Mouse (Mus musculus) mouse trophoblast stem cell (cell line): ENCODE measurements around the gene Asb16.
"Not testable (repeated sequence)": the region's sequence is repeated elsewhere in the genome, so short reads cannot be mapped to it uniquely, and the experiment has no call there.

Experiments
- in situ Hi-C, 2 experiments: fragments of 300-500 bp; cut with MseI, MboI; formaldehyde crosslinking; loops; 2 replicates in 1 of 2; 3 replicates in 1 of 2; pipeline ENCODE4 v1.15.1; 2025

Asb16 gene

DNA sequence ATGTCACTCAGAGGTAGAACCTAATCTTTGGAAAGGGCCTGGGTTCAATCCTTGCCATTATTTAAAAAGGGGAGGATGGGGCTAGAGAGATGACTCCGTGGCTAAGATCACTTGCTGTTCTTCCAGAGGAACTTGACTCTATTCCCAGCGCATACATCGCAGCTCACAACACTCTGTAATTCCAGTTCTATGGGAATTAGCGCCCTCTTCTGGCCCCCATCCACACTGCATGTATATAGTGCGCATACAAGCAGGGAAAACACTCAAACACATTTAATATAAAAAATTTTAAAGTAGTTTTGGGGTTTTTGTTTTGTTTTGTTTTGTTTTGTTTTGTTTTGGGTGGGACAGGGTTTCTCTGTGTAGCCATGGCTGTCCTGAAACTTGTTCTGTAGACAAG lies 26.7 kb upstream of the Asb16 start:
- in situ Hi-C loops: no loop called here

DNA sequence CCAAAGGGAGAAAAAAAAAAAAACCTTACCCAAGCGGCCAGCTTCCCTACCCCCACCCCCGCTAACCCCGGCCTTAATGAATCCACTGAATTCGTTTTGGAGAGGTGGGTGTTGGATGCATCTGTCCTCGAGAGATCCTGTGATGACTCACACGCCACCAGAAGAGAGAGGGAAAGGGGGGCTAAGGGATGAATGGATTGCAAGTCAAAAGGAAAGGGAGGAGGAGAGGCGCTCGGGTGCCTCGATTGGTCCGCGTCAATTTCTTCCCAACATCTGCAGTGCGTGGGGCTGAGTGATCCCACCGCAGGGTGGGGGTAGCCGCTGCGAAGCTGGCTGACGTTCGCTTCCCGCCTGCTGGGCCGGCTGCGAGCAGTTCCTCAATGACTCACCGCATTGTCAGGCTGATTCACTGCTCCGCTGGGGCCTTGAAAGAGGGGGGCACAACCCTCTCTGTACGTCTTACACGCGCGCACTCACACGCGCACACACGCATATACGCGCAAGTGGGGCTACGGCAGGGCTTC lies 23.6 kb upstream of the Asb16 start:
- in situ Hi-C loops: no loop called here

DNA sequence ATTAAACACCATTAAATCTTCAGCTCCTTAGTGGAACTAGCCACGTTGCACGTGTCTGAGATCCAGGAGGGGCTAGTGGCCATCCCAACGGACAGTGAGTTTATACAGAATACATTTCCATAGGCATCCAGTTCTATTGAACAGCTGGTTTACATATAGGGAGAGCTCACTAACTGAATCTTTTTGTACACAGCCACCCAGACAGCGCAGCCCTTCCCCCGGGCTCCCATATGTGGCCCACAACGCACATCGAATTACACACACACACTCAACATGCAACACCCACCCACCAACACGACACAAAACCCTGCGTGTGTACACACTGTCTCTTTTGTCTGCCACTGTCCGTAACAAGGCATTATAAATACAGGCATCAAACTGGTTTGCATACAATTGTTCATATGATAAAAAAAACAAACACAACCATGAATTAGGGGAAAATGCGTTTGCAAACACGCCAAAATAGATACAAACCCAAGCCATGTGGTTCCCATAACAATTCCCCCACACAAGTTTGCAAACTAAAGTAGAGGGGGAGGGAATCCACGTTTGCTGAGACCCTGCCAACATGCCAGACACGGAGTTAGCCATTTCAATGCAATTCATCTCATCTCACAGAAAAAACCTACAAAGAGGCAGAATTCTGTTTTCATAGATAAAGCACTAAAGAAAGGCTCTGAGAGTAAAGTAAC lies 22.8 kb upstream of the Asb16 start:
- in situ Hi-C loops: no loop called here

DNA sequence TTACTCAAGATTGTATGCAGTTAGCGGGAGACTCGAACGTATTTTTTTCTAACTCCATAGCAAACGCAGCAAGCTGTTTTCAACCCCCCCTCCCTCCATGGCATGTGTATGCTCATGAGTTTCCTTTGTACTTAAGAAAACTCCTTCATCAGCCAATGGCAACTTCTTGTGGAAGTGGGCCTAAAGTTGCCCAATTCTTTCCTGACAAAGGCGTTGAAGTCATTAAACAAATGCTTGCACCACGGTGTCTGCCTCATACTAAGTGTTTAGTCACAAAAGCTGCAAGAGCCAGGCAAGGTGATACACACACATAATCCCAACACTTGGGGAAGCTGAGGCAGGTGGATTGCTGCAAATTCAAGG lies 22.3 kb upstream of the Asb16 start:
- in situ Hi-C loops: no loop called here

DNA sequence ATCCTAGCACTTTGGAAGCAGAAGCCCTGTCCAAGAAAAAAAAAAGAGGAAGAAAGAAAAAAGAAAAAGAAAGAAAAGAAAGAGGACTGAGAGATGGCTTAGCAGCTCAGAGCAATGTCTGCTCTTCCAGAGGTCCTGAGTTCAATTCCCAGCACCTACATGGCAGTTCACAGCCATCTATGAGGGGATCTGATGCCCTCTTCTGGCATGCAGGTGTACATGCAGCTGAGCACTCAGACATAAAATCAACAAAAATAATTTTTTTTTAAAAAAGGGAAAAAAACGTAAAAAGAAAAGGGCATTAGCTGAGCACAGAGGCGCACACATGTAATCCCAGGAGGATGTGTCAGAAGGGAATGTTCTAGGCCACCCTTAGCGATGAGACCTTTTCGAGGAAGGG lies 21.7 kb upstream of the Asb16 start:
- in situ Hi-C loops: no loop called here

DNA sequence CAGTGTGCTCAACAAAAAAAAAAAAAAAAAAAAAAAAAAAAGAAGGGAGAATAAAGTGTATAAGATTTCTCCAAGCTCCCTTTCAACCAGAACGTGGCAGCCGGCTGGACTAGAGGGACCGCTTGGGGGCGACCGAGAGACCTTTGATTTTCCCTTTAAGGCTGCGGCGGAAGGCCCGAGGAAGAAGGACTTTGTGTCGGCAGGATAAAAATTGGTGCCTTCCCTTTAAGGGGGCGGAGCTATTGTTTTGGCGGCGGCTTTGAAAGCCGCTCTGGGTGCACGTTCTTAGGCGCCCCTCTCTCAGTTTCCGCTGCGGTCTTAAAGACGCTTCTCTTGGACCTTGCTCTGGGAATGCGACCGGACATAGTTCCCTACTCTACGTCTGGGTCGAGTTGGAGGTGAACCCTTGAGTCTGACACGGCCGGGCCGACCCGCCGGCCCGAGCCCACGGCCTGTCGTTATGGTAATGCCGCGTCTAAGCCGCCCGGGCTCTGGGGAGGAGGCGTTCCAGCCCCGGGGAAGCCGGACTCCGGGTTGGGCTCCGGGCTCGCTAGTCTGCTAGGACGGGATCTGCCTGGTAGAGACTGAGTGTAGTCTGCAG lies 19.8 kb upstream of the Asb16 start, which contains the start of gene BC030867:
TSS of gene BC030867 (plus strand) at position 253 of the 601 bp plus-strand sequence.
- in situ Hi-C loops: no loop called here

DNA sequence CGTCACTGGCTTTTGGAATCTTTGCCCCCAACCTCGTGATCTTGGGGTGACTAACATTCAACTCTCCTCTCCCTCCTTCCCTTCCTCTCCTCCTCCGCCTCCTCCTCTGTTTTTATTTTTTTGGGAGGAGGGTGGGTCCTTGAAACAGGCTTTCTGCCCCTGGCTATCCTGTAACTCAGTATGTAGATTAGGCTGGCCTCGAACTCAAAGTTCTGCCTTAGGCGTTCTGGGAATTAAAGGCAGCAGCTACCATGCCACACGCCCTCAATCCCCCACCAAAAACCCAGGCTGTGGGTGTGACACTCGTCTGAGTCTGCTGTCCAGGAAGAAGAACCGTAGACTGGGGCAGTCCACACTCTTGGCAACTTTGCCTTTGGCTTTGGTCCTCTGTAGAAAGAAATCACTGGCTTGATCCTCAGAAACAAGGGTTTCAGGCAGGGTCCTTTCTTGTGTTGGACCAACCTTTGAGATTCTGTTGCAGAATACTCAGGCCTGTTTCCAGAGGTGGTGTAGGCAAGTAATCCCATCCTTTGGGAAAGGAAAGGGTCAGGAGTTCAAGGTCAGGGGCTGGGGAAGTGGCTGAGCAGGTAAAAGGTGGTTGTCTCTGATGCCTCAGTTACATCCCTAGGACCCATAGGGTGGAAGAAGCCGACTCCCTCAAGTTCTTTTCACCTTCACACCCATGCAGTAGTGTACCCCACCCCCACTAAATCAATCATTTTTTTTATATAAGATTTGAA lies 19.0 kb upstream of the Asb16 start:
- in situ Hi-C loops: no loop called here

DNA sequence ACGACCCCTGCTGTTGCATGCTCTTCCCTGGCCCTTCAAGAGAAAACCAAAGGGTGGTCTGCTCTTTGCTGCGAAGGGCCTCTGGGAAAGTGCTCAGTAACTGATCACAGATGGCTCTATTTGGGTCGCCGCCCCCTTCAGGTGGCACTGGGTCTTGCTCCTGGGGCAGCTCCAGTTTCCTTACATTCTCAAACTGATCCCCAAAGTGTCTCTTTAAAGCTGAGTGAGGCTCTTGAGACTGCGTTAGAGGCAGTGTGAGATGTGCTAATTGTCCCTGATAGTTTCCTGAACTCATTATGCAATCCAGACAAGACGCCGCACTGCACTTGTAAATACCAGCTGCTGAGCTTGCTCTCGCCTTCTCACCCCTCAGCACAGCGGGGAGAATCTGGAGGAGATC lies 11.0 kb upstream of the Asb16 start:
- in situ Hi-C loops: no loop called here

DNA sequence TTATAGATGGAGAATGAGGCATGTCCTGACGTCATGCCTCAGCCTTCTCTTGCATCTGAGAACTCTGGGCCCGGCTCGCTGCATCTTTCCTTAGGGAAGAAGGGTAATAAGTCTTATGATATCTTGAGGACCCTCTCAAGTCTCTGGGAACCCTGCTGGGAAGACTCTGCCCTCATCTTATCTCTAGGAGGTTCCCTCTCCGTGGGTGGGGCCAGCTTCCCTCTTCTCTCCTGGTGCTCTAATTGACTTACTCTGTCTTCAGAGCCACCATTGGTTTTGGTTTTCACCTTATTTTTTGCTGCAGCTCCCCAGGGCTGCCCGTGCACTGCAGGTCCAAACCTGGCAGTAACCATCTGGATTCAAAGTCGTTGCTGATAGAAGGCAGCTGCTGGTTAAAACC lies 10.4 kb upstream of the Asb16 start:
- in situ Hi-C loops: no loop called here

DNA sequence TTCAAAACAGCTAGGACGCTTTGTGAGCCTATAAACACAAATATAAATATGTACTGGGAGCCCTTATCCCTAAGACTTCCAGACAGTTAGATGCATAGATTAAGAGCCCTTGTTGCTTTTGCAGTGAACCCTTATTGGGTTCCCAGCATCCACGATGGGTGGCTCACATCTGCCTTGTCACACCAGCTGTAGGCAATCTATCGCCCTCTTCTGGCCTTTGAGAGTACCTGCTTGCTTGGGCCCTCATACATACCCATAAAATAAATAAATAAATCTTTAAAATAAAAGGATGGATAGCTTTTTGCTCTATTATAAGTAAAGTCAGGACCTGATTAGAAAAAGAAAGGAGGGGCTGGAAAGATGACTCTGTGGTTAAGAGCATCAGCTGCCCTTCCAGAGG lies 10.0 kb upstream of the Asb16 start:
- in situ Hi-C loops: no loop called here

DNA sequence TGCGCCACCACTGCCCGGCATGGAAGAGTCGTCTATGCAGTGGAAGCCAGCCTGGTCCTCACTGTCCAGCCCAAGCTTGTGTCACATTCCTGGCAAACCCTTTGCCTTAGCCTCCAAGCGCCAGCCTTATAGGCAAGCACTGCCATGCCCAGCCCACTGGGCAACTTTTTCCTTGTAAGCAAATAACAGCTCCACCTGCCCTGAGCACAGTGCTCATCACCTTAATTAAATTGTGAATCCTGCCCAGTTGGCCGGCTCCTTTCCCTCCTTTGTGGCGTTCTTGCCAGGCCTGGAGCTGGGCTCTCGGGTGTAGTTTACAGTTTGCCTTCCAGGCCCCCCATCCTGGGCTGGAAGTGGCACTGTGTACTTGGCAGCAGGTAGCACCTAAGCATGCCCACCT lies 5.3 kb upstream of the Asb16 start:
- in situ Hi-C loops: no loop called here

DNA sequence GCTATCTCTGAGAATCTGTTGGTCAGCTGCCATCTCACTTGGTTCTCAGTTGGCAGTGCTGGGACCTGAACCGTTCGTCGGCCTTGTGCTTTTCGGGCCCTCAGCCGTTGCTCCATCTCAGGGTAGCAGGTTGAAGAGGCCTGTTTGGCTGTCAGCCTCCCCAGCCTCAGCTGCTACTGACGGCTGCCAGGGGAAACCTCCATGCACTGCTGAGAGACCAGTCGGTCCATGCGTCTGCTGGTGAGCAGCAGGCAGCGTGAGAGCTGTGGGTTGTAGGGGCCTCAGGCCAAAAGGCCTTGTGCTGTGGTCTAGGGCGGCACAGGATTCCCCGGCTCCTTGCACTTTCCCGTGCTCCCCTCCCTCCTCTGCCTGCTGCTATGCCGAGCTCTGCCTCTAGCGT lies 2.7 kb upstream of the Asb16 start:
- in situ Hi-C loops: no loop called here

DNA sequence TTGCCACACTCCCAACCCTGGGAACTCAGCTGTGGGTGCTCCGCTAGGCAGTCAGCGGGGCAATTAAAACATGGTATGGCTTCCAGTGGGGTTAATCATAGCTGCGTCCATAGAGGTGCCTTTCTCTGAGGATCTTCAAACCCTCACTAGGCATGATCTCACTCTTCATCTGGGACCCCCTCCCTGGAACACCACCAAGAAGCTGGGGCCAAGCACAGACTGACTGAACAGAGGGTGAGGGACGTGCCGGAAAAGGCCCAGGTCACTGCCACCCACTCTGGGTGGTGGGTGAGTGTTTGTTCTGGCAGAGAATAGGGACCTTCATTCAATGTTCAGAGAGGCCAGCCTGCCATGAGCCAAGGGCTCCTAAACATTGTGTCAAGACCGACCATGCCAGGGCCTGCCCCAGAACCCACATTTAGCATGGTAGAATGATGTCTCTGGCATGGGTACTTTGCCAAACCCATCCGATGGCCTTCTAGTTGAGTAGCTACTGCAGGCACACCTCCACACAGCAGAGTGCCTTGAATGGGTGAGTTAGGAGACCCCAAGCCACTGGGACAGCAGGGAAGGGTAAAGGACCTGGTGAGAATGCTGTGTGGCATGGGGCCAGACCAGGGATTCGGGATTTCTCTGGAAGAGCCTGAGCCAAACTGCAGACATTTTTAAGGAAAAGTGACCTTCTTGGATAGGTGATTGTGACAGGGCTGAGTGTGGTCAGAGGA lies 1.8 kb upstream of the Asb16 start:
- in situ Hi-C loops: no loop called here

DNA sequence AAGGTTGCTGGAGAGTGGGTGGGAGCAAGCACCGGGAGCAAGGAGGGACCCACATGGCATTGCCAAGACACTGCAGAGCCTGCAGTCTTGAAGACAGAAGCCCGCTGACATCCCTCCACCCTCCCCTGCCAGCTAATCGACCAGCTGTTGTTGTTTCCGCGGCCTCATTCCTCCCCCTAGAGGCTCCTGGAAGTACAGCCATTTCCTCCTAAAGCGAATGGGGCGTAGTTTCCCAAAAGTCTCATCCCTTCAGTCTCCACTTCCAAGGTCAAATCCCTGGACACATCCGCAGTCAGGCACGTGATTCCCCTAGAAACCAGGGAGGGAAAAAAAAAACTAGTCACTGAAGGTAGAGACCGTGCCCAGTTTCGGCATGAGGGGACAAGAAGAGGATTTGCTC lies 1.1 kb upstream of the Asb16 start:
- in situ Hi-C loops: no loop called here

DNA sequence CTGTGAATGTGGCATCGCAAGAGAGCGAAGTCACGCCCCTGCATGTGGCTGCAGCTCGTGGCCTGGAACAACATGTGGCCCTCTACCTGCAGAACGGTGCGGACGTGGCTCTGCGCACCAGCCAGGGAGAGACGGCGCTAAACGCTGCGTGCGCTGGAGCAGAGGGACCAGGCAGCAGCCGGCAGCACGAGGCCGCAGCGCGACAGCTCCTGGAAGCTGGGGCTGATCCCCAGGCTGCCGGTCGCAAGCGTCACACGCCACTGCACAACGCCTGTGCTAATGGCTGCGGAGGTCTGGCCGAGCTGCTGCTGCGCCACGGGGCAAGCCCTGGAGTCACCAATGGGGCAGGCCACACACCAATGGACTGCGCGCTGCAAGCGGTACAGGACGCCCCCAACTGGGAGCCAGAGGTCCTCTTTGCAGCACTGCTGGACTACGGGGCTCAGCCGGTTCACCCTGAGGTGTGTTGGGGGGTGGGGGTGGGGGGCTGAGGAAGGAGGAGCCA lies 7.9 kb downstream of the Asb16 start:
- in situ Hi-C loops: no loop called here

DNA sequence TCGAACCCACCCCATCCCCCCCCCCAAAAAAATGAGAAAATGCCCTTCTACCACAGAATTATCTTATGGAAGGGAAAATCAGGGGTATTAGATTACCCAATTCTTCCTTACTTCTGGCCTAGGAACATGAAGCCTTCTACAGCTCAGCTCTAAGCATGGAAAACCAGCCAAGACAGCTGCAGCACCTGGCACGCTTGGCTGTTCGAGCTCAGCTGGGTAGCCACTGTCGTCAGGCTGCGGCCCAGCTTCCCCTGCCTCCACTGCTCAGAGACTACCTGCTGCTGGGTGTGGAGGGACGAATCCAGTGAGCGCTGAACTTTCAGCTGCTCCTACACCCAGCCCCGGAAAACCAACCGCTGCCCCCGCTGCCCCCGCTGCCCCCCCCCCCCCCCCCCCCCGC lies 9.2 kb downstream of the Asb16 start:
- in situ Hi-C loops: no loop called here

DNA sequence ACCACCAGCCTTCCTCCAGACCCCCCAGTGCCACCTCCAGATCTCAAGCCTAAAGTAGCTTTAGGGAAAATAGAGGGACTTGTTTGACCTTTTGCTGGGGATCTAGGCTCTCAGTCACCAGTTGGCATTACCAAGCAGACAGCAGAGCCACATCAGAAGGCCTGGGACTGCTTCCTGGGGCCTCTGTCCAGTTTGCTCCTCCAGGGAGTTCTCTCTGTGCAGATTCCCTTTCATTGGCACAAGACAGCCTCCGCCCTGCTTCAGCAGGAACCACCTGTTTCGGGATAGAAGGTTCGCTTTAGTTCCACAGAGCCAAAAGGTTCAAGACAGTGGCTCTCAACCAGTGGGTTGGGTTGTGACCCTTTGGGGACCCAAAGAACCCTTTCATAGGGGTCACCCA lies 11.1 kb downstream of the Asb16 start:
- in situ Hi-C loops: no loop called here

DNA sequence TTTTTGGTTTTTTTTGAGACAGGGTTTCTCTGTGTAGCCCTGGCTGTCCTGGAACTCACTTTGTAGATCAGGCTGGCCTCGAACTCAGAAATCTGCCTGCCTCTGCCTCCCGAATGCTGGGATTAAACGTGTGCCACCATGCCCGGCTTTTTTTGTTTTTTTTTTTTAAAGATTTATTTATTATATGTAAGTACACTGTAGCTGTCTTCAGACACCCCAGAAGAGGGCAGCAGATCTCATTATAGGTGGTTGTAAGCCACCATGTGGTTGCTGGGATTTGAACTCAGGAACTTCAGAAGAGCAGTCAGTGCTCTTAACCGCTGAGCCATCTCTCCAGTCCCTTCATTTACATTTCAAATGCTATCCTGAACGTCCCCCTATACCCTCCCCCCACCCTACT lies 11.7 kb downstream of the Asb16 start:
- in situ Hi-C loops: not testable (repeated sequence)

DNA sequence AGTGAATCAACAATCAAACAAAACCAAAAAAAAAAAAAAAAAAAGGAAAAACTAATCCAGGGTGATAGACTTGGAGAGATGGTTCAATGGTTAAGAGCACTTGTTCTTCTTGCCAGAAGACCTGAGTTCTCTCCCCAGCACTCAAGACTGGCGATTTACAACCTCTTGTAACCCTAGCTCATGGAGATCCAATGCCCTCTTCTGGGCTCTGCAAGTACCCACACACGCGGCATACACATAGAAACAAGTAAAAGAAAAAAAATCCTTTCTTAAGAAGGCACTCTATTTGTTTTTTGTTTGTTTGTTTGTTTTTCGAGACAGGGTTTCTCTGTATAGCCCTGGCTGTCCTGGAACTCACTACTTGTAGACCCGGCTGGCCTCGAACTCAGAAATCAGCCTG lies 15.4 kb downstream of the Asb16 start:
- in situ Hi-C loops: no loop called here

DNA sequence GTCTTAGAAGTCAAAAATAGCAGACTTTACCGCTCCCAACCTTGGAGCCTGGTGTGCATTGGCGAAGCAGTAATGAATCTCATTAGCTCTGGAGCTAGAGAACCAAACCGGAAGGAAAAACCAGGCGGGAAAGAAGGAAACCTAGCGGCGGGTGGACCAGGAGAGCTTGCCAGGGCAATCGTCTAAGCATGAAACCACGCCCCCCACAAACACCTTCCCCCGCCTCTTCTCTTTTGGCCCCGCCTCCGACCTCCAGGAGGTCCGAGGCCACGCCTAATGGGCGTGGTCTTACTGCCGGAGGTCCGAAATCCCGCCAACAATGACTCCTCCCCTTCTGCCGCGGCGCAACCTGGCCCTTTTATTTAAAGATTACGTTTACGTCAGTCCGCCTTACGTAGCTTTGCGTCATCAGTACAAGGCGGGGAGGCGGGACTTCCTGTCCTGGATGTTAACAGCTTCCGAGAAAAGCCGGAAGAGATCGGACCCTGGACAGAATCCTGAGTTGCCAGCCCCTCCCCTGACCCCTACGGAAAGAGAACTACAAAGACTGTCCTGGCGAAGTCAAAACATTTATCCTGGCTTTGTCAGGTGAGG lies 16.1 kb downstream of the Asb16 start, which contains the start of gene Tmub2:
TSS of gene Tmub2 (plus strand) at position 431 of the 594 bp plus-strand sequence.
- in situ Hi-C loops: no loop called here

DNA sequence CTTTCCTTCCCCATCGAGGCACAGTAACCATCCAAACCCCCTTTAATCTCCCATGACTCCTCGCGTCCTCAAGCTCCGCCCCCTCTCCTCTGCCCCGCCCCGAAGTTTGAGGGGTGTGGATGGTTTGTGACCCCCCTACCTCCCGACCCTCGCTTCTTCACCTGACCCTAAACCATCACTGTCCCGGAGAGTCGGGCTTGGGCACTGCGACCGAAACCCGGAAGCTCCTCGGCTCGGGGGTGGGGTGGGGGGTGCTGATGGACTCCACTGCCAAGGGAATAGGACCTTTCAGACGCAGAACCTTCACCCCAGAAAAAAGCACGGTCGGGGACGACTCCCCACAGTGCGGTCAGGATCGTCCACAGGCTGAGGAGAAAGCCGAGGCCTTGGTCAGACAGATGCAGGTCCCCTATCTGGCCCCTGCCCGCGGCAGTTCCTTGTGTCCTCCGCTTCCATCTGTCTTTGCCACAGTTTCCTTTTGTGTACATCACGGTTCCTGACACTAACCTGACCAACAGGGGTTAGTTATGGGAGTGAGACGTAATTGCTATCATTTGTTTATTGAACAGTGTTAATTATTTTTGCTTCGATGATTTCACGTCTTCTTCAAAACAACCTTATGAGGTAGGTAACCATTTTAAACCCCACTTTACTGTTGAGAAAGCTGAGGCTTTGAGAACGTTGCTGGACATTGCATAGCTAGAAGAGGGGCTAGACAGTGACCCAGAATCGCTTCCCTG lies 16.7 kb downstream of the Asb16 start:
- in situ Hi-C loops: no loop called here
